In the genomic region with DNA sequence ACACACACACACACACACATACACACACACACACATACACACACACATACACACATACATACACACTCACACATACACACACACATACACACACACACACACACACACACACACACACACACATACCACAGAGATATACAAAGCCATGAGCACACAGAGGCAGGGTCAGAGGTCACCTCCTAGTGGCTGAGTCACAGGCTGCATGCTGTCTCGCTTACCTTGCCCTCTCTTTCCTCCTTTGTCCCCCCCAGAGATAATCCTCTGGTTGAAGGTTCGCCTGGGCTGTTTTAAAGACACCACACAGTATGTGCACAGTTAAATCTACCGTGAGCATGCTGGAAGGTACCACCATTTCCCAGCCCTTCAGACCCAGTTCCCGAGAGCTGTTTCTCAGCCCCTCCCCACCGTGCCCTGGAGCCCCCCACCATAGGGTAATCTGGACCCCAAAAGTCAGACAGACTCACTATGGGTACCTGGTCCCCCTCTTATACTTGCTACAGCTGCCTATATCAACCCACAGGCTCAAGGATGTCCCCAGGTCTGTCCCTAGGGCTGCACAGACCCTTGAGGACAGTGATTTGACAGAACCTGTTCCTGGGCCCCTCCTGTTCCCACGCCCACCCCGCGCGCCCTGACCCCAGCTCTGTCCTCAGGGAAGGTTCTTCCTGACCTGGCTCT, we compare ENCODE assay signal across 11 mouse cellular contexts. TPM values are rescaled to one million over a fixed set of nuclear protein-coding genes. Genes with fewer than 3 reads are reported as not detected.
DNase-seq lines count a peak whose midpoint lies in the region; ATAC-seq lines count a peak whose summit lies in the region.
"Had no signal": no experiment of that assay in that cellular context is flagged by ENCODE, and none has a peak within 500 bp of the region (broad histone marks: within the 10 kb centered on the region; RNA-seq: fewer than 3 reads in every experiment).

No protein-coding gene starts in this region.

- H3K36me3 ChIP-seq in liver, embryonic 11.5 days (ENCODE audit: control insufficient read depth, insufficient read depth, low read length): no peaks in the 10 kb centered on the region
- H3K36me3 ChIP-seq in liver, embryonic 12.5 days: no peaks in the 10 kb centered on the region
- H3K36me3 ChIP-seq in forebrain, embryonic 12.5 days (replicated peaks): no peaks in the 10 kb centered on the region
- H3K36me3 ChIP-seq in liver, embryonic 13.5 days: no peaks in the 10 kb centered on the region
- no peaks in the 10 kb centered on the region for H3K36me3 ChIP-seq in stomach, embryonic 14.5 days (ENCODE audit: control insufficient read depth, insufficient read depth, low read length)

- H3K4me2 ChIP-seq in liver, embryonic 11.5 days: no peak overlapping the region
- H3K4me2 ChIP-seq in liver, embryonic 12.5 days: no peak overlapping the region
- peak overlapping the region; percentile 23; the same call in 1 of the 2 replicates for H3K4me2 ChIP-seq in forebrain, embryonic 12.5 days
- no peak overlapping the region for H3K4me2 ChIP-seq in liver, embryonic 13.5 days
- H3K4me2 ChIP-seq in stomach, embryonic 14.5 days (replicated peaks; ENCODE audit: low read depth, low read length): no peak overlapping the region

- ATAC-seq in liver, embryonic 11.5 days (replicated peaks; ENCODE audit: low FRiP score): peak; percentile 35; the same call in 1 of the 2 replicates
- no peak for ATAC-seq in liver, embryonic 12.5 days
- ATAC-seq in forebrain, embryonic 12.5 days (ENCODE audit: low FRiP score): peak; percentile 51; the same call in 1 of the 2 replicates
- ATAC-seq in liver, embryonic 13.5 days (ENCODE audit: low read depth): peak; percentile 27; the same call in 1 of the 2 replicates
- peak; percentile 67; the same call in 1 of the 2 replicates for ATAC-seq in stomach, embryonic 14.5 days (ENCODE audit: insufficient number of reproducible peaks, insufficient read depth, low FRiP score, low read depth)

- H3K4me3 ChIP-seq in liver, embryonic 11.5 days (ENCODE audit: low read depth, low read length): no peak overlapping the region
- H3K4me3 ChIP-seq in liver, embryonic 12.5 days: no peak overlapping the region
- H3K4me3 ChIP-seq in forebrain, embryonic 12.5 days (replicated peaks): no peak overlapping the region
- no peak overlapping the region for H3K4me3 ChIP-seq in liver, embryonic 13.5 days (replicated peaks)
- H3K4me3 ChIP-seq in stomach, embryonic 14.5 days (ENCODE audit: low read depth, low read length): no peak overlapping the region
- H3K4me3 ChIP-seq: myocyte had no signal

- no peaks in the 10 kb centered on the region for H3K27me3 ChIP-seq in liver, embryonic 11.5 days (replicated peaks; ENCODE audit: control insufficient read depth, insufficient read depth, low read length)
- H3K27me3 ChIP-seq in liver, embryonic 12.5 days (replicated peaks): no peaks in the 10 kb centered on the region
- no peaks in the 10 kb centered on the region for H3K27me3 ChIP-seq in forebrain, embryonic 12.5 days
- H3K27me3 ChIP-seq in liver, embryonic 13.5 days: no peaks in the 10 kb centered on the region
- no peaks in the 10 kb centered on the region for H3K27me3 ChIP-seq in stomach, embryonic 14.5 days (ENCODE audit: control insufficient read depth, insufficient read depth, low read length)

- peaks cover 7% of the 10 kb centered on the region; the same call in 1 of the 2 replicates for H3K4me1 ChIP-seq in liver, embryonic 11.5 days (replicated peaks; ENCODE audit: control insufficient read depth, insufficient read depth, low read length)
- H3K4me1 ChIP-seq in liver, embryonic 12.5 days: peaks cover 9% of the 10 kb centered on the region; the same call in 1 of the 2 replicates
- H3K4me1 ChIP-seq in forebrain, embryonic 12.5 days: peaks cover 13% of the 10 kb centered on the region
- peaks cover 8% of the 10 kb centered on the region for H3K4me1 ChIP-seq in liver, embryonic 13.5 days (replicated peaks)
- H3K4me1 ChIP-seq in stomach, embryonic 14.5 days (ENCODE audit: control insufficient read depth, insufficient read depth, low read length): peaks cover 9% of the 10 kb centered on the region; the same call in 1 of the 2 replicates

- no peak for DNase-seq in liver, embryonic 11.5 days (ENCODE audit: low spot score)
- no peak for DNase-seq in liver, embryonic 13.5 days
- DNase-seq in MN1 (ENCODE audit: low spot score): no peak
- DNase-seq in left cerebral cortex, postnatal 14 days (ENCODE audit: low spot score in 2 of 2): no peak
- DNase-seq in gastrocnemius, postnatal 36 days: no peak
- DNase-seq: kidney, adult 9 months; thymus, adult 18-20 months had no signal

- intact Hi-C loops in left cerebral cortex, postnatal 14 days (cut with DNase I): loop anchor here (5.0 to 10.0 kb wide), 3 partner anchors 200 to 380 kb away; partner anchors contain the start of gene Rrbp1
- intact Hi-C loops in gastrocnemius, postnatal 36 days (cut with DNase I): loop anchor here (10.0 kb wide), 1 partner anchor 380 kb away; no protein-coding TSS in a partner anchor

- H3K9me3 ChIP-seq in liver, embryonic 11.5 days (ENCODE audit: control insufficient read depth, low read length): no peaks in the 10 kb centered on the region
- no peaks in the 10 kb centered on the region for H3K9me3 ChIP-seq in liver, embryonic 12.5 days (replicated peaks)
- H3K9me3 ChIP-seq in forebrain, embryonic 12.5 days: no peaks in the 10 kb centered on the region
- H3K9me3 ChIP-seq in liver, embryonic 13.5 days (replicated peaks): no peaks in the 10 kb centered on the region
- no peaks in the 10 kb centered on the region for H3K9me3 ChIP-seq in stomach, embryonic 14.5 days (ENCODE audit: control insufficient read depth, low read depth, low read length)

- H3K27ac ChIP-seq in liver, embryonic 11.5 days (ENCODE audit: low read depth, low read length): no peak overlapping the region
- no peak overlapping the region for H3K27ac ChIP-seq in liver, embryonic 12.5 days
- H3K27ac ChIP-seq in forebrain, embryonic 12.5 days: peak overlapping the region; percentile 42; the same call in 1 of the 2 replicates
- no peak overlapping the region for H3K27ac ChIP-seq in liver, embryonic 13.5 days
- H3K27ac ChIP-seq in stomach, embryonic 14.5 days (ENCODE audit: low read length): no peak overlapping the region

- 69% methylated on average over 9 of the region's 9 CpGs for WGBS in liver, embryonic 11.5 days
- 51% methylated on average over 9 of the region's 9 CpGs for WGBS in liver, embryonic 12.5 days (ENCODE audit: insufficient replicate concordance)
- WGBS in forebrain, embryonic 12.5 days: 45% methylated on average over 9 of the region's 9 CpGs
- WGBS in liver, embryonic 13.5 days (ENCODE audit: insufficient replicate concordance): 52% methylated on average over 9 of the region's 9 CpGs
- WGBS in stomach, embryonic 14.5 days: 73% methylated on average over 9 of the region's 9 CpGs

- no peak overlapping the region for H3K9ac ChIP-seq in liver, embryonic 11.5 days (ENCODE audit: low read depth, low read length)
- H3K9ac ChIP-seq in liver, embryonic 12.5 days: no peak overlapping the region
- H3K9ac ChIP-seq in forebrain, embryonic 12.5 days: no peak overlapping the region
- no peak overlapping the region for H3K9ac ChIP-seq in liver, embryonic 13.5 days
- H3K9ac ChIP-seq in stomach, embryonic 14.5 days (replicated peaks; ENCODE audit: low read depth, low read length): no peak overlapping the region

RNA-seq across cellular contexts. Expression of gene Mgme1, which starts 55.8 kb away (rescaled TPM):
- polyA plus RNA-seq in liver, embryonic 11.5 days (2014; fragmentation: Nextera tagmentation; extraction: Ambion mirVana): 26.0 and 26.6 TPM in 2 replicates
- polyA plus RNA-seq in liver, embryonic 12.5 days (2016; fragmentation: Nextera tagmentation; extraction: Ambion mirVana): 17.4 and 19.0 TPM in 2 replicates
- 17.5 and 17.9 TPM in 2 replicates for polyA plus RNA-seq in forebrain, embryonic 12.5 days (2016; fragmentation: Nextera tagmentation; extraction: Ambion mirVana)
- 14.0 and 14.3 TPM in 2 replicates for polyA plus RNA-seq in liver, embryonic 13.5 days (2015; fragmentation: Nextera tagmentation; extraction: Ambion mirVana)
- 19.6 and 20.0 TPM in 2 replicates for polyA plus RNA-seq in stomach, embryonic 14.5 days (2014; fragmentation: Nextera tagmentation; extraction: Ambion mirVana)
- total RNA-seq in left cerebral cortex, postnatal 14 days (2021): 1 to 10 TPM; 3.2 to 3.4 TPM
- total RNA-seq in gastrocnemius, postnatal 36 days (2021): 1 to 10 TPM; 7.2 to 7.3 TPM

RNA-seq across cellular contexts. Expression of gene Snx5, which starts 56.1 kb away (rescaled TPM):
- 168 and 171 TPM in 2 replicates for polyA plus RNA-seq in liver, embryonic 11.5 days (2014; fragmentation: Nextera tagmentation; extraction: Ambion mirVana)
- 104 and 107 TPM in 2 replicates for polyA plus RNA-seq in liver, embryonic 12.5 days (2016; fragmentation: Nextera tagmentation; extraction: Ambion mirVana)
- polyA plus RNA-seq in forebrain, embryonic 12.5 days (2016; fragmentation: Nextera tagmentation; extraction: Ambion mirVana): 93.7 and 98.9 TPM in 2 replicates
- 83.9 and 94.8 TPM in 2 replicates for polyA plus RNA-seq in liver, embryonic 13.5 days (2015; fragmentation: Nextera tagmentation; extraction: Ambion mirVana)
- polyA plus RNA-seq in stomach, embryonic 14.5 days (2014; fragmentation: Nextera tagmentation; extraction: Ambion mirVana): 130 and 141 TPM in 2 replicates
- 10 to 100 TPM; 64.4 to 67.4 TPM for total RNA-seq in left cerebral cortex, postnatal 14 days (2021)
- 10 to 100 TPM; 37.3 to 46.2 TPM for total RNA-seq in gastrocnemius, postnatal 36 days (2021)
